Mouse (Mus musculus) ES-E14 (cell line): ENCODE results near the gene Rundc3a.

ENCODE experiments used
- CHD2 ChIP-seq: IDR thresholded peaks from 2 replicates; pipeline ENCODE4 v1.6.1; 2014; ENCODE audit warnings: mild to moderate bottlenecking, low read depth, low read length, inconsistent platforms
- HCFC1 ChIP-seq: IDR thresholded peaks from 2 replicates; pipeline ENCODE4 v1.6.1; 2012; ENCODE audit warnings: low read length, inconsistent platforms, borderline replicate concordance; ENCODE audit not compliant: insufficient read depth
- MAFK ChIP-seq: IDR thresholded peaks from 2 replicates; pipeline ENCODE4 v1.6.1; 2014; ENCODE audit warnings: mild to moderate bottlenecking, low read depth, low read length, inconsistent platforms; ENCODE audit not compliant: insufficient read depth
- ZC3H11A ChIP-seq: IDR thresholded peaks from 2 replicates; pipeline ENCODE4 v1.6.1; 2012; ENCODE audit warnings: low read depth, mild to moderate bottlenecking, inconsistent platforms, low read length, borderline replicate concordance
- ZNF384 ChIP-seq: IDR thresholded peaks from 2 replicates; pipeline ENCODE4 v1.6.1; 2012; ENCODE audit warnings: low read depth, low read length, inconsistent platforms

- TF ChIP-seq CHD2 (no peak), ZNF384 (no peak), HCFC1 (no peak), ZC3H11A (no peak), MAFK (no peak)
Measured at GRCm38 (mm10) chr11:102396671-102397141, 3.5 kb downstream of the Rundc3a start.
